Mouse (Mus musculus) hindbrain, postnatal 0 days (tissue): ENCODE results near the gene Olfr726. TPM values are rescaled to one million over a fixed set of nuclear protein-coding genes. Genes with fewer than 3 reads are reported as not detected.

Experiments
- ATAC-seq: fragments of 200-750 bp; cut with Nextera tagmentation; 2 replicates; pipeline ENCODE4 v1.8.0; 2017; ENCODE audit warnings: mild to moderate bottlenecking, moderate TSS enrichment, moderate library complexity
- DNase-seq: peaks from one replicate; pipeline ENCODE4 v3.0.0-alpha.2; 2015; ENCODE audit warnings: low spot score
- H3K27ac ChIP-seq: fragments of 300-500 bp; sonication (generic); 2 replicates; pipeline ENCODE4 v1.5.1; 2014; ENCODE audit warnings: mild to moderate bottlenecking
- H3K27me3 ChIP-seq: fragments of 300-500 bp; sonication (generic); 2 replicates; pipeline ENCODE4 v1.6.1; 2014; ENCODE audit warnings: low read length, mixed read lengths; ENCODE audit not compliant: insufficient read depth
- H3K36me3 ChIP-seq: fragments of 300-500 bp; sonication (generic); 2 replicates; pipeline ENCODE4 v1.6.1; 2014; ENCODE audit warnings: low read length, mixed read lengths; ENCODE audit not compliant: insufficient read depth
- H3K4me1 ChIP-seq: fragments of 300-500 bp; sonication (generic); 2 replicates; pipeline ENCODE4 v1.6.1; 2014; ENCODE audit warnings: antibody characterized with exemption, low read length, mixed read lengths; ENCODE audit not compliant: insufficient read depth
- H3K4me2 ChIP-seq: fragments of 300-500 bp; sonication (generic); 2 replicates; pipeline ENCODE4 v1.6.1; 2014; ENCODE audit warnings: low read depth, mild to moderate bottlenecking, low read length, moderate library complexity, mixed read lengths
- H3K4me3 ChIP-seq: fragments of 300-500 bp; sonication (generic); 2 replicates; pipeline ENCODE4 v1.5.1; 2014; ENCODE audit warnings: low read length
- H3K9ac ChIP-seq: fragments of 300-500 bp; sonication (generic); replicated peaks from 2 replicates; pipeline ENCODE4 v1.6.1; 2014; ENCODE audit warnings: mild to moderate bottlenecking, low read length, moderate library complexity, mixed read lengths
- H3K9me3 ChIP-seq: fragments of 300-500 bp; sonication (generic); 2 replicates; pipeline ENCODE4 v1.6.1; 2016; ENCODE audit warnings: low read length, mixed read lengths
- CTCF ChIP-seq: IDR thresholded peaks from 2 replicates; pipeline ENCODE4 v1.5.1; 2016; ENCODE audit warnings: antibody characterized with exemption, control low read depth, low read depth
- WGBS: fragments of 180-500 bp; shearing (Covaris S2); extraction: QIAGEN DNeasy Blood & Tissue Kit; methylation state at CpG from one replicate; pipeline ENCODE4 v1.1.7; 2014; 5-methylcytosine and 5-hydroxymethylcytosine counted together
- polyA plus RNA-seq: library from polyadenylated mRNA; unstranded; fragments of >200 nt; fragmentation: Nextera tagmentation; extraction: Ambion mirVana; gene quantifications from 2 replicates; pipeline ENCODE4 v1.2.1, GENCODE M21; 2015
- total RNA-seq: library from RNA; depleted of rRNA; stranded (reverse); fragments of >200 nt; gene quantifications from 2 replicates; pipeline ENCODE4 v1.2.3, GENCODE M21; 2014; rRNA removed

The Olfr726 gene
- total RNA-seq (not detected in 2 replicates), polyA plus RNA-seq (not detected in 2 replicates)

GRCm38 (mm10) chr14:50090853-50091252, at the start of gene Olfr726:
TSS of gene Olfr726 (minus strand) at chr14:50090953.
- ATAC-seq, result no peak
- Histone ChIP-seq H3K27me3 (no peaks in the 10 kb centered on the region), H3K36me3 (no peaks in the 10 kb centered on the region), H3K9me3 (no peaks in the 10 kb centered on the region), H3K4me2 (no peak within 1 kb of the TSS), H3K27ac (no peak within 1 kb of the TSS), H3K4me1 (no peaks in the 10 kb centered on the region), H3K9ac (no peak within 1 kb of the TSS), H3K4me3 (no peak within 1 kb of the TSS)
- 78% methylated on average over 1 of the region's 1 CpGs for WGBS
- no peak for DNase-seq
- no peak for TF ChIP-seq CTCF

GRCm38 (mm10) chr14:50122886-50123285, 32.1 kb upstream of the Olfr726 start, which contains the start of gene Olfr727:
TSS of gene Olfr727 (plus strand) at chr14:50123186.
- H3K9me3 ChIP-seq, result no peaks in the 10 kb centered on the region
- no peaks in the 10 kb centered on the region for H3K4me1 ChIP-seq
- no peak within 1 kb of the TSS for H3K9ac ChIP-seq
- no peak for DNase-seq
- no peaks in the 10 kb centered on the region for H3K36me3 ChIP-seq
- H3K27ac ChIP-seq, result no peak within 1 kb of the TSS
- WGBS, result 89% methylated on average over 1 of the region's 1 CpGs
- ATAC-seq, result no peak
- TF ChIP-seq CTCF, result no peak
- no peak within 1 kb of the TSS for H3K4me3 ChIP-seq
- H3K4me2 ChIP-seq, result no peak within 1 kb of the TSS
- no peaks in the 10 kb centered on the region for H3K27me3 ChIP-seq

- H3K4me2 ChIP-seq, result peak overlapping the region; percentile 66
- H3K4me1 ChIP-seq, result no peaks in the 10 kb centered on the region
- no peaks in the 10 kb centered on the region for H3K27me3 ChIP-seq
- H3K4me3 ChIP-seq, result peak overlapping the region; percentile 76
- ATAC-seq (peak; percentile 60), DNase-seq (no peak)
- H3K9me3 ChIP-seq, result no peaks in the 10 kb centered on the region
- TF ChIP-seq CTCF, result no peak
- WGBS, result 1% methylated on average over 4 of the region's 4 CpGs
- H3K27ac ChIP-seq, result 0 out of 2 replicates have a peak overlapping the region, but pooled peaks have one; percentile 77
- H3K36me3 ChIP-seq, result no peaks in the 10 kb centered on the region
- no peak overlapping the region for H3K9ac ChIP-seq
These were observed 28.0 kb downstream of the Olfr726 start for GRCm38 (mm10) chr14:50062733-50063104.

- no peaks in the 10 kb centered on the region for H3K27me3 ChIP-seq
- 2% methylated on average over 50 of the region's 52 CpGs for WGBS
- ATAC-seq, result peak; percentile 97
These were observed 28.6 kb downstream of the Olfr726 start for GRCm38 (mm10) chr14:50061955-50062732.

GRCm38 (mm10) chr14:50061590-50061954, 29.2 kb downstream of the Olfr726 start:
- Histone ChIP-seq H3K9ac (peak overlapping the region; percentile 59; the same call in 1 of the 2 replicates), H3K27me3 (no peaks in the 10 kb centered on the region), H3K4me1 (no peaks in the 10 kb centered on the region), H3K36me3 (no peaks in the 10 kb centered on the region), H3K27ac (peak overlapping the region; percentile 77; the same call in 1 of the 2 replicates), H3K9me3 (no peaks in the 10 kb centered on the region), H3K4me3 (peak overlapping the region; percentile 76), H3K4me2 (peak overlapping the region; percentile 66)
- under 1% methylated on average over 13 of the region's 13 CpGs for whole genome bisulfite sequencing
- TF ChIP-seq CTCF, result no peak
- no peak for DNase-seq
- no peak; the same call in 1 of the 2 replicates for ATAC-seq

More at GRCm38 (mm10) chr14:50061955-50062732, 28.6 kb downstream of the Olfr726 start:
- Histone ChIP-seq H3K27ac (peak overlapping the region; percentile 77), H3K4me2 (peak overlapping the region; percentile 66), H3K9ac (peak overlapping the region; percentile 59), H3K4me1 (no peaks in the 10 kb centered on the region), H3K36me3 (no peaks in the 10 kb centered on the region), H3K9me3 (no peaks in the 10 kb centered on the region), H3K4me3 (peak overlapping the region; percentile 76)
- TF ChIP-seq CTCF, result peak; percentile 76
- DNase-seq, result peak; percentile 85

- Histone ChIP-seq H3K4me3 (peak overlapping the region; percentile 76), H3K4me2 (peak overlapping the region; percentile 66), H3K36me3 (no peaks in the 10 kb centered on the region), H3K27me3 (no peaks in the 10 kb centered on the region), H3K9me3 (no peaks in the 10 kb centered on the region), H3K9ac (no peak overlapping the region; the same call in 1 of the 2 replicates), H3K27ac (no peak overlapping the region), H3K4me1 (no peaks in the 10 kb centered on the region)
- DNase-seq (peak; percentile 14), ATAC-seq (no peak)
- WGBS, result 15% methylated on average over 11 of the region's 11 CpGs
- no peak for TF ChIP-seq CTCF
These were observed 29.6 kb downstream of the Olfr726 start for GRCm38 (mm10) chr14:50061179-50061578.

GRCm38 (mm10) chr14:50040275-50040674, 50.5 kb downstream of the Olfr726 start, which contains the start of gene Olfr725:
TSS of gene Olfr725 (minus strand) at chr14:50040375.
- TF ChIP-seq CTCF, result no peak
- H3K27me3 ChIP-seq, result no peaks in the 10 kb centered on the region
- no peak within 1 kb of the TSS for H3K9ac ChIP-seq

More at GRCm38 (mm10) chr14:50040275-50040674, 50.5 kb downstream of the Olfr726 start, which contains the start of gene Olfr725:
- ATAC-seq, result no peak
- H3K27ac ChIP-seq, result no peak within 1 kb of the TSS
- no peaks in the 10 kb centered on the region for H3K9me3 ChIP-seq
- DNase-seq, result no peak
- H3K4me2 ChIP-seq, result no peak within 1 kb of the TSS
- no peaks in the 10 kb centered on the region for H3K4me1 ChIP-seq
- no peak within 1 kb of the TSS for H3K4me3 ChIP-seq
- H3K36me3 ChIP-seq, result no peaks in the 10 kb centered on the region

Other genes with a start within 250 kb of the Olfr726 start
- gene Olfr722, start 189.0 kb downstream of the Olfr726 start, total RNA-seq, result not detected in 2 replicates
- gene Olfr722, start 189.0 kb downstream of the Olfr726 start, polyA plus RNA-seq, result not detected in 2 replicates
- not detected in 2 replicates for gene Olfr723, start 159.2 kb downstream of the Olfr726 start, total RNA-seq
- not detected in 2 replicates for gene Olfr723, start 159.2 kb downstream of the Olfr726 start, polyA plus RNA-seq
- gene Olfr724, start 127.7 kb downstream of the Olfr726 start, total RNA-seq, result not detected in 2 replicates
- gene Olfr724, start 127.7 kb downstream of the Olfr726 start, polyA plus RNA-seq, result not detected in 2 replicates
- not detected in 2 replicates for gene Olfr725, start 50.6 kb downstream of the Olfr726 start, total RNA-seq
- not detected in 2 replicates for gene Olfr725, start 50.6 kb downstream of the Olfr726 start, polyA plus RNA-seq
- not detected in 2 replicates for gene Olfr727, start 32.2 kb upstream of the Olfr726 start, total RNA-seq
- not detected in 2 replicates for gene Olfr727, start 32.2 kb upstream of the Olfr726 start, polyA plus RNA-seq
- not detected in 2 replicates for gene Olfr728, start 51.7 kb upstream of the Olfr726 start, total RNA-seq
- gene Olfr728, start 51.7 kb upstream of the Olfr726 start, polyA plus RNA-seq, result not detected in 2 replicates
- gene Olfr729, start 62.0 kb upstream of the Olfr726 start, total RNA-seq, result not detected in 2 replicates
- gene Olfr729, start 62.0 kb upstream of the Olfr726 start, polyA plus RNA-seq, result not detected in 2 replicates
- gene Olfr730, start 97.2 kb upstream of the Olfr726 start, total RNA-seq, result not detected in 2 replicates
- not detected in 2 replicates for gene Olfr730, start 97.2 kb upstream of the Olfr726 start, polyA plus RNA-seq
- not detected in 2 replicates for gene Olfr731, start 150.9 kb upstream of the Olfr726 start, total RNA-seq
- gene Olfr731, start 150.9 kb upstream of the Olfr726 start, polyA plus RNA-seq, result not detected in 2 replicates
- gene Olfr732, start 193.3 kb upstream of the Olfr726 start, total RNA-seq, result not detected in 2 replicates
- not detected in 2 replicates for gene Olfr732, start 193.3 kb upstream of the Olfr726 start, polyA plus RNA-seq
- not detected in 2 replicates for gene Olfr733, start 210.6 kb upstream of the Olfr726 start, total RNA-seq
- not detected in 2 replicates for gene Olfr733, start 210.6 kb upstream of the Olfr726 start, polyA plus RNA-seq
- gene Olfr734, start 235.8 kb upstream of the Olfr726 start, total RNA-seq, result not detected in 2 replicates
- not detected in 2 replicates for gene Olfr734, start 235.8 kb upstream of the Olfr726 start, polyA plus RNA-seq